Mouse (Mus musculus): ENCODE measurements around the gene Oas1c. TPM values are rescaled to one million over a fixed set of nuclear protein-coding genes. Genes with fewer than 3 reads are reported as not detected.

The Oas1c gene
- total RNA-seq (2014; fragmentation: Nextera tagmentation) (9.5 and 10.3 TPM in 2 replicates), total RNA-seq (2017) (4.3 and 6.4 TPM in 2 replicates), polyA plus RNA-seq (2012) (0.25 and 0.29 TPM in 2 replicates)

DNA sequence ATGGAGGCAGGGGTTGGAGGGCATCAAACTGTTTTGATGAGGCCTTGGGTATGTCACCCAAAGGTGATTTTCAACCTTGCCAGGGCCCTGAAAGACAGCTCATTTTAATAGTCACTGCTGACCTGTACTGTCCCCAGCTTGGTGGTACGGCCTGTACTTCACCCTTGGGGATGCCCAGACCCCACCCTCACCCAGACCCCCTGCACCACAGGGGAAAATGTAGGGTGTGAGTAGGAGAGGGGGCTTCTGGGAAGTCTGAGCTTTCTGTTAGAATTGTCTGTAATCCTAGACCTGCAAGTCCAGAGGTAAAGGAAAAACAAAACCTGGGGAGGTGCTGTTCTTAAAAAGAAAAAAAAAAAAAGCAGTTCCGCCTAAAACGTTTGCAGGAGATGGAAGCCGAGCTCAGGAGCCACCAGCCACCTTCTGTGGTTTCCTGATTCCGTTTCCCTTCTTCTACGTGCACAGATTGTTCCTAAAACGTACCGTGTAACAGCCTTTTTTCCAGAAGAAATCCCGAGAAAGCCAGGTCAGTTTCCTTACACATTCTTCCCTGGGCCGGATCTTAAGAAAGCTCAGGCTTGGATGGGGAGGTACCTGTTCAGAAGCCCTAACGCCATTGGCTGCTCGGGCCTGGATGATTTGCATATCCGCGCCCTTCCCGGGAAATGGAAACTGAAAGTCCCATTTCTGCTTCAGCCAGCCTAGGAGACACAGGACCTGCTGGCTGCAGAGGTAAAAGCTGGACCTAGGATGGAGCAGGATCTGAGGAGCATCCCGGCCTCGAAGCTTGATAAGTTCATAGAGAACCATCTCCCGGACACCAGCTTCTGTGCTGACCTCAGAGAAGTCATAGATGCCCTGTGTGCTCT, at the start of gene Oas1c:
Gene Oas1c, minus strand, starts transcription at position 564 of the 869 bp plus-strand sequence.
- no peak for TF ChIP-seq GATA1 (IDR thresholded peaks at IDR 0.05; ENCODE audit: borderline replicate concordance, low read length)
- no peak for TF ChIP-seq GATA2 (IDR thresholded peaks at IDR 0.05; ENCODE audit: borderline replicate concordance, low read depth, low read length)
- TF ChIP-seq CTCF (IDR thresholded peaks at IDR 0.05; ENCODE audit: low read depth, low read length), result no peak
- no peak for TF ChIP-seq TAL1 (conservative IDR thresholded peaks at IDR 0.05; ENCODE audit: low read depth, low read length)
- TF ChIP-seq POLR2AphosphoS5 (IDR thresholded peaks at IDR 0.05; ENCODE audit: insufficient replicate concordance, low read depth, low read length), result no peak
- Histone ChIP-seq H3K4me1 (ENCODE audit: insufficient read depth, low read depth, low read length) (peaks cover 46% of the 10 kb centered on the region), H3K27me3 (ENCODE audit: insufficient read depth, low read length) (no peaks in the 10 kb centered on the region; the same call in 1 of the 2 replicates), H3K36me3 (replicated peaks) (peaks cover 35% of the 10 kb centered on the region), H3K4me3 (ENCODE audit: low read depth, low read length) (peak within 1 kb of the TSS; percentile 77), H3K9me3 (replicated peaks) (no peaks in the 10 kb centered on the region)
- DNase-seq (ENCODE audit: low spot score) (peak; percentile 95), ATAC-seq (ENCODE audit: extremely low read depth, insufficient number of reproducible peaks, low FRiP score, poor library complexity, severe bottlenecking) (peak; percentile 95)

DNA sequence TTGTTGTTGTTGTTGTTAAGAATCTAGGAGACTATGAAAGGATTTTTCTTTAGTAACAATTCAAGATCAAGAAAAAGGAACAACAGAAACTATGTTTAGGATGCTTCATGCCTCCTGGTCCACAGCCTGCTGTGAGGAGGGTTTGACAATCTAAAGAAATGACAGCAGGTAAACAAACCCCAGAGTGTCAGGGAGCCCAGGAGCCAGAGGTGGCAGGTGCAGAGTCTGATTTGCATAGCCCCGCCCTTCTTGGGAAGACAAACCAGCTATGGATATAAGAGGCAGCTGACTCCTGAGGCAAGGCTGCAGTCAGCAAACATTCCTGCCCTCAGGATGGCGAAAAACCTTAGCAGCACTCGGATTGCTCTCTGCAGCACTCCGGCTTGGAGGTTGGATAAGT, 48.8 kb upstream of the Oas1c start, which contains the start of gene Oas1h:
Gene Oas1h, plus strand, starts transcription at position 301 of the 400 bp plus-strand sequence.
- Histone ChIP-seq H3K27me3 (ENCODE audit: insufficient read depth, low read length) (no peaks in the 10 kb centered on the region), H3K9me3 (replicated peaks) (no peaks in the 10 kb centered on the region), H3K4me1 (ENCODE audit: insufficient read depth, low read depth, low read length) (no peaks in the 10 kb centered on the region), H3K4me3 (ENCODE audit: low read depth, low read length) (no peak within 1 kb of the TSS), H3K36me3 (replicated peaks) (no peaks in the 10 kb centered on the region)
- ATAC-seq (ENCODE audit: extremely low read depth, insufficient number of reproducible peaks, low FRiP score, poor library complexity, severe bottlenecking), result no peak
- no peak for DNase-seq (ENCODE audit: low spot score)
- TF ChIP-seq TAL1 (conservative IDR thresholded peaks at IDR 0.05; ENCODE audit: low read depth, low read length) (no peak), GATA2 (IDR thresholded peaks at IDR 0.05; ENCODE audit: borderline replicate concordance, low read depth, low read length) (no peak), POLR2AphosphoS5 (IDR thresholded peaks at IDR 0.05; ENCODE audit: insufficient replicate concordance, low read depth, low read length) (no peak), GATA1 (IDR thresholded peaks at IDR 0.05; ENCODE audit: borderline replicate concordance, low read length) (no peak)

DNA sequence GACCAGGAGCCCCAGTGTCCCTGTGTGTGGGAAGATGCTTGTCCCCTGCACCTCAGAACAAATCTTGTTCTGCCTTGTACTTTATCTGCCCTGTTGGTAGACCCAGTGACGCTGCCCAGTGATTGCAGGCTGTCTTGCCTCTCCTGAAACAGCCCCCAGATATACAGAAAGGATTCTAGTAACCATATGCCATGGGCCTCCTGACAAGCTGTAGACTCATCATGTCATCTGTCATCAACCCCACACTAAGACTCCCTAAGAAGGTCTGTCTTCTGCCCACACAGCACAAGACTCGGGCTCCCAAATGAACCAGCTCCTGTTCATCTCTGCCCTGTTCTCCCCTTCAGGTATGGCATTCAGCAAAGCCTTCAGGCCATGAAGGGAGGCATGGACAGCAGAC, 46.9 kb upstream of the Oas1c start:
- Histone ChIP-seq H3K36me3 (replicated peaks) (no peaks in the 10 kb centered on the region), H3K9me3 (replicated peaks) (no peaks in the 10 kb centered on the region), H3K27me3 (ENCODE audit: insufficient read depth, low read length) (no peaks in the 10 kb centered on the region; the same call in 1 of the 2 replicates), H3K4me1 (ENCODE audit: insufficient read depth, low read depth, low read length) (no peaks in the 10 kb centered on the region), H3K4me3 (ENCODE audit: low read depth, low read length) (no peak overlapping the region)
- DNase-seq (ENCODE audit: low spot score), result no peak
- TF ChIP-seq GATA1 (IDR thresholded peaks at IDR 0.05; ENCODE audit: borderline replicate concordance, low read length), result no peak
- TF ChIP-seq GATA2 (IDR thresholded peaks at IDR 0.05; ENCODE audit: borderline replicate concordance, low read depth, low read length), result no peak
- no peak for TF ChIP-seq CTCF (IDR thresholded peaks at IDR 0.05; ENCODE audit: low read depth, low read length)
- TF ChIP-seq TAL1 (conservative IDR thresholded peaks at IDR 0.05; ENCODE audit: low read depth, low read length), result no peak
- TF ChIP-seq POLR2AphosphoS5 (IDR thresholded peaks at IDR 0.05; ENCODE audit: insufficient replicate concordance, low read depth, low read length), result no peak
- no peak for ATAC-seq (ENCODE audit: extremely low read depth, insufficient number of reproducible peaks, low FRiP score, poor library complexity, severe bottlenecking)

DNA sequence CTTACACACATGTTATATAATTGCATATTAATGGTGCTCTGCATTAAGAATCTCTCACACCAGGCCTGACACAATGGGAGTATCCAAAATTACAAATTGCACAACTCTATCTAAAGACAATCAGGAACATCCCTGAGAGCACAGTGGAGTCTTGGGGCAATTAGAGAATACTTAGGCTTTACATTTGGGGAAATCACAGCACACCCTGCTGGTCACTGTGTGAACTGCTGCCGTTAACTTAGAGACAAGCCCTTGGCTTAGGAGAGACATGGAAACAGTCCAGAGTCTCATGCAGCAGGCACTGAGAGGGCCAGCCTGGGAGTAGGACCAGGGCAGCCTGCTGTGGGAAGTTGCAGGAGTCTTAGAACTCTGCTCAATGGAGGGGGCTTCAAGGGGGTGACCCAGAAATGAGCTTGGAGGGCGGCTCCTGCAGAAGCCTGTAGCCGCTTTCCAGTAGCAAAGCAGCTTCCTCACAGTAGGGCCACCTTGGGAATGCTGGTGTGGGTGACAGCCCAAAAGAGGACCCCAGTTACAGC, 37.4 kb upstream of the Oas1c start:
- peaks cover 6% of the 10 kb centered on the region for H3K27me3 ChIP-seq (ENCODE audit: insufficient read depth, low read length)
- H3K4me3 ChIP-seq (ENCODE audit: low read depth, low read length), result no peak overlapping the region
- 0 out of 2 replicates have a peak, but pooled peaks have one; percentile 22 for ATAC-seq (ENCODE audit: extremely low read depth, insufficient number of reproducible peaks, low FRiP score, poor library complexity, severe bottlenecking)
- H3K36me3 ChIP-seq (replicated peaks), result no peaks in the 10 kb centered on the region
- peak; percentile 47 for DNase-seq (ENCODE audit: low spot score)
- no peaks in the 10 kb centered on the region for H3K9me3 ChIP-seq (replicated peaks)
- H3K4me1 ChIP-seq (ENCODE audit: insufficient read depth, low read depth, low read length), result 0 out of 2 replicates have a peak, but pooled peaks cover 2% of the 10 kb centered on the region
- TF ChIP-seq GATA2 (IDR thresholded peaks at IDR 0.05; ENCODE audit: borderline replicate concordance, low read depth, low read length) (no peak), POLR2AphosphoS5 (IDR thresholded peaks at IDR 0.05; ENCODE audit: insufficient replicate concordance, low read depth, low read length) (no peak), TAL1 (conservative IDR thresholded peaks at IDR 0.05; ENCODE audit: low read depth, low read length) (no peak), CTCF (IDR thresholded peaks at IDR 0.05; ENCODE audit: low read depth, low read length) (peak; percentile 90)

DNA sequence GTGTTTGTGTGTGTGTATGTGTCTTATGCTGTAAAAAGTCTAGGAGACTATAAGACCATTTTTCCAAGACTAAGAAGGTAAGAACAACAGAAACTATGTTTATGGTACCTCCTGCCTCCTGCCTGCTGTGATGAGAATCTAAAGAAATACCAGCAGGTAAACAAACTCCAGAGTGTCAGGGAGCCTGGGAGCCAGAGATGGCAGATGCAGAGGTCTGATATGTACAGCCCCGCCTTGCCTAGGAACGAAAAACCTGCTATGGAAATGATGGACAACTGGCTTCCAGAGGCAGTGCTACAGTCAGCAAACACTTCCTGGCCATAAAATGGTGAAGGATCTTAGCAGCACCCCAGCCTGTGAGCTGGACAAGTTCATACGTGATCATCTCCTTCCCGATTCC, 34.8 kb upstream of the Oas1c start, which contains the start of gene Oas1f:
Gene Oas1f, plus strand, starts transcription at position 301 of the 400 bp plus-strand sequence.
- TF ChIP-seq POLR2AphosphoS5 (IDR thresholded peaks at IDR 0.05; ENCODE audit: insufficient replicate concordance, low read depth, low read length) (no peak), GATA2 (IDR thresholded peaks at IDR 0.05; ENCODE audit: borderline replicate concordance, low read depth, low read length) (no peak)
- DNase-seq (ENCODE audit: low spot score) (no peak), ATAC-seq (ENCODE audit: extremely low read depth, insufficient number of reproducible peaks, low FRiP score, poor library complexity, severe bottlenecking) (no peak)
- H3K4me1 ChIP-seq (ENCODE audit: insufficient read depth, low read depth, low read length), result 0 out of 2 replicates have a peak, but pooled peaks cover 2% of the 10 kb centered on the region
- H3K36me3 ChIP-seq (replicated peaks), result no peaks in the 10 kb centered on the region
- H3K4me3 ChIP-seq (ENCODE audit: low read depth, low read length), result no peak within 1 kb of the TSS
- no peaks in the 10 kb centered on the region for H3K9me3 ChIP-seq (replicated peaks)
- peaks cover 12% of the 10 kb centered on the region for H3K27me3 ChIP-seq (ENCODE audit: insufficient read depth, low read length)

DNA sequence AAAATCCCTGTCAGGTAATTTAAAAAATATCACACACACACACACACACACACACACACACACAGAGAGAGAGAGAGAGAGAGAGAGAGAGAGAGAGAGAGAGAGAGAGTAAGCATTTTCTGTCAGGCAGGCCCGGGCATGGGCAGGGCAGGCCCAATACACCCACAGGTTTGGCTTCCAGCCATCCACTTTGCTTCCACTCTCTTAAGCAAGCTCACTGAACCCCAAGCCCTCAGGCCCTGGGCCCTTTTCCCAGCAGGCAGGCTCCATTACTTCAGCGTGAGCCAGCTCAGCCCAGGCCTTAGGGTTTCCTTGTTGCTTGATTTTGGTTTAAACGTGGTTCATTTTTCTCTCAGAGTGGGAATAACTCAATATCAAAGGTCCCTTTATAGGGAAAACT, 32.4 kb upstream of the Oas1c start:
- DNase-seq (ENCODE audit: low spot score), result no peak
- no peak for ATAC-seq (ENCODE audit: extremely low read depth, insufficient number of reproducible peaks, low FRiP score, poor library complexity, severe bottlenecking)
- no peaks in the 10 kb centered on the region for H3K9me3 ChIP-seq (replicated peaks)
- peaks cover 19% of the 10 kb centered on the region for H3K27me3 ChIP-seq (ENCODE audit: insufficient read depth, low read length)
- TF ChIP-seq TAL1 (conservative IDR thresholded peaks at IDR 0.05; ENCODE audit: low read depth, low read length) (no peak), CTCF (IDR thresholded peaks at IDR 0.05; ENCODE audit: low read depth, low read length) (no peak), GATA1 (IDR thresholded peaks at IDR 0.05; ENCODE audit: borderline replicate concordance, low read length) (no peak), POLR2AphosphoS5 (IDR thresholded peaks at IDR 0.05; ENCODE audit: insufficient replicate concordance, low read depth, low read length) (no peak), GATA2 (IDR thresholded peaks at IDR 0.05; ENCODE audit: borderline replicate concordance, low read depth, low read length) (no peak)
- no peak overlapping the region for H3K4me3 ChIP-seq (ENCODE audit: low read depth, low read length)
- 0 out of 2 replicates have a peak, but pooled peaks cover 2% of the 10 kb centered on the region for H3K4me1 ChIP-seq (ENCODE audit: insufficient read depth, low read depth, low read length)
- no peaks in the 10 kb centered on the region for H3K36me3 ChIP-seq (replicated peaks)
